Mouse (Mus musculus) lung, embryonic 14.5 days (tissue): Measurements from ENCODE around the gene Syt7. TPM values are rescaled to one million over a fixed set of nuclear protein-coding genes. Genes with fewer than 3 reads are reported as not detected.
A peak's percentile ranks its signal among the peaks of the same experiment; 100 is the strongest.

Experiments used
- ATAC-seq: fragments of 200-750 bp; cut with Nextera tagmentation; 2 replicates; pipeline ENCODE4 v1.8.0; 2017; ENCODE audit warnings: mild to moderate bottlenecking, moderate TSS enrichment, moderate library complexity; ENCODE audit not compliant: insufficient read depth
- DNase-seq: peaks from one replicate; pipeline ENCODE4 v3.0.0-alpha.2; 2015
- H3K27ac ChIP-seq: fragments of 300-500 bp; sonication (generic); 2 replicates; pipeline ENCODE4 v1.5.1; 2014; ENCODE audit warnings: low read depth, mild to moderate bottlenecking, moderate library complexity
- H3K27me3 ChIP-seq: fragments of 300-500 bp; sonication (generic); 2 replicates; pipeline ENCODE4 v1.6.1; 2014; ENCODE audit warnings: low read length, control low read depth; ENCODE audit not compliant: insufficient read depth
- H3K36me3 ChIP-seq: fragments of 300-500 bp; sonication (generic); 2 replicates; pipeline ENCODE4 v1.6.1; 2014; ENCODE audit warnings: control low read depth; ENCODE audit not compliant: insufficient read depth
- H3K4me1 ChIP-seq: fragments of 300-500 bp; sonication (generic); 2 replicates; pipeline ENCODE4 v1.6.1; 2014; ENCODE audit warnings: antibody characterized with exemption, control low read depth; ENCODE audit not compliant: insufficient read depth
- H3K4me2 ChIP-seq: fragments of 300-500 bp; sonication (generic); 2 replicates; pipeline ENCODE4 v1.6.1; 2014; ENCODE audit warnings: mild to moderate bottlenecking
- H3K4me3 ChIP-seq: fragments of 300-500 bp; sonication (generic); 2 replicates; pipeline ENCODE4 v1.5.1; 2014; ENCODE audit warnings: low read depth, low read length
- H3K9ac ChIP-seq: fragments of 300-500 bp; sonication (generic); 2 replicates; pipeline ENCODE4 v1.6.1; 2014
- H3K9me3 ChIP-seq: fragments of 300-500 bp; sonication (generic); 2 replicates; pipeline ENCODE4 v1.6.1; 2016; ENCODE audit warnings: low read depth, low read length, control low read depth
- CTCF ChIP-seq: IDR thresholded peaks from 2 replicates; pipeline ENCODE4 v1.5.1; 2016; ENCODE audit warnings: antibody characterized with exemption, low read depth
- WGBS: fragments of 180-500 bp; shearing (Covaris S2); extraction: QIAGEN DNeasy Blood & Tissue Kit; methylation state at CpG from one replicate; pipeline ENCODE4 v1.1.7; 2014; 5-methylcytosine and 5-hydroxymethylcytosine counted together
- polyA plus RNA-seq: library from polyadenylated mRNA; unstranded; fragments of >200 nt; fragmentation: Nextera tagmentation; extraction: Ambion mirVana; gene quantifications from 2 replicates; pipeline ENCODE4 v1.2.1, GENCODE M21; 2014

The Syt7 gene
- 3.3 and 4.7 TPM in 2 replicates for polyA plus RNA-seq

- Histone ChIP-seq H3K9ac (peak within 1 kb of the TSS; percentile 62), H3K27ac (no peak within 1 kb of the TSS), H3K36me3 (no peaks in the 10 kb centered on the region), H3K4me1 (peaks cover 4% of the 10 kb centered on the region; the same call in 1 of the 2 replicates), H3K4me3 (peak within 1 kb of the TSS; percentile 60), H3K27me3 (peaks cover 19% of the 10 kb centered on the region), H3K4me2 (peak within 1 kb of the TSS; percentile 86), H3K9me3 (no peaks in the 10 kb centered on the region)
- ATAC-seq (peak; percentile 89), DNase-seq (peak; percentile 99)
- peak; percentile 18; the same call in 1 of the 2 replicates for TF ChIP-seq CTCF
- WGBS, result under 1% methylated on average over 60 of the region's 78 CpGs
These were observed at the start of gene Syt7 for GRCm38 (mm10) chr19:10388615-10389313. Gene Syt7 (plus strand): TSS chr19:10389090.

- no peak overlapping the region for H3K27ac ChIP-seq
- H3K27me3 ChIP-seq, result no peaks in the 10 kb centered on the region
- H3K4me3 ChIP-seq, result no peak overlapping the region
- no peaks in the 10 kb centered on the region for H3K36me3 ChIP-seq
- TF ChIP-seq CTCF, result no peak
- ATAC-seq (no peak), DNase-seq (no peak)
- no peak overlapping the region for H3K9ac ChIP-seq
- 24% methylated on average over 5 of the region's 5 CpGs for WGBS
- no peaks in the 10 kb centered on the region for H3K9me3 ChIP-seq
- H3K4me1 ChIP-seq, result no peaks in the 10 kb centered on the region; the same call in 1 of the 2 replicates
- H3K4me2 ChIP-seq, result no peak overlapping the region
These were observed 49.6 kb upstream of the Syt7 start for GRCm38 (mm10) chr19:10339271-10339670.

- ATAC-seq (no peak), DNase-seq (peak; percentile 17)
- Histone ChIP-seq H3K36me3 (no peaks in the 10 kb centered on the region), H3K27ac (no peak overlapping the region), H3K27me3 (0 out of 2 replicates have a peak, but pooled peaks cover 3% of the 10 kb centered on the region), H3K4me1 (no peaks in the 10 kb centered on the region; the same call in 1 of the 2 replicates), H3K9ac (no peak overlapping the region), H3K9me3 (no peaks in the 10 kb centered on the region), H3K4me2 (no peak overlapping the region), H3K4me3 (no peak overlapping the region)
- 26% methylated on average over 5 of the region's 5 CpGs for WGBS
- no peak for TF ChIP-seq CTCF
These were observed 48.2 kb upstream of the Syt7 start for GRCm38 (mm10) chr19:10340661-10341060.

- no peak overlapping the region for H3K4me3 ChIP-seq
- H3K27ac ChIP-seq, result no peak overlapping the region
- WGBS, result 18% methylated on average over 11 of the region's 11 CpGs
- TF ChIP-seq CTCF, result peak; percentile 92
- no peaks in the 10 kb centered on the region; the same call in 1 of the 2 replicates for H3K4me1 ChIP-seq
- no peaks in the 10 kb centered on the region for H3K9me3 ChIP-seq
- H3K27me3 ChIP-seq, result 0 out of 2 replicates have a peak, but pooled peaks cover 4% of the 10 kb centered on the region
- peak; percentile 90 for DNase-seq
- H3K36me3 ChIP-seq, result no peaks in the 10 kb centered on the region
- H3K4me2 ChIP-seq, result no peak overlapping the region
- no peak for ATAC-seq
- H3K9ac ChIP-seq, result no peak overlapping the region
These were observed 47.7 kb upstream of the Syt7 start for GRCm38 (mm10) chr19:10341152-10341551.

GRCm38 (mm10) chr19:10341817-10342439, 47.0 kb upstream of the Syt7 start:
- H3K36me3 ChIP-seq, result no peaks in the 10 kb centered on the region
- no peak overlapping the region for H3K9ac ChIP-seq
- no peak overlapping the region for H3K27ac ChIP-seq
- TF ChIP-seq CTCF, result peak; percentile 15; the same call in 1 of the 2 replicates
- DNase-seq (peak; percentile 79), ATAC-seq (peak; percentile 47; the same call in 1 of the 2 replicates)
- no peaks in the 10 kb centered on the region; the same call in 1 of the 2 replicates for H3K4me1 ChIP-seq
- no peak overlapping the region for H3K4me3 ChIP-seq
- H3K4me2 ChIP-seq, result no peak overlapping the region
- 0 out of 2 replicates have a peak, but pooled peaks cover 4% of the 10 kb centered on the region for H3K27me3 ChIP-seq
- 41% methylated on average over 12 of the region's 12 CpGs for WGBS
- H3K9me3 ChIP-seq, result no peaks in the 10 kb centered on the region

- Histone ChIP-seq H3K9me3 (no peaks in the 10 kb centered on the region), H3K27ac (no peak overlapping the region), H3K4me3 (no peak overlapping the region), H3K4me1 (no peaks in the 10 kb centered on the region; the same call in 1 of the 2 replicates), H3K36me3 (no peaks in the 10 kb centered on the region), H3K4me2 (no peak overlapping the region), H3K27me3 (0 out of 2 replicates have a peak, but pooled peaks cover 4% of the 10 kb centered on the region), H3K9ac (no peak overlapping the region)
- 62% methylated on average over 10 of the region's 10 CpGs for WGBS
- no peak for ATAC-seq
- no peak for DNase-seq
- TF ChIP-seq CTCF, result no peak
These were observed 45.0 kb upstream of the Syt7 start for GRCm38 (mm10) chr19:10343866-10344265.

GRCm38 (mm10) chr19:10345696-10346095, 43.2 kb upstream of the Syt7 start:
- Histone ChIP-seq H3K9me3 (no peaks in the 10 kb centered on the region), H3K4me3 (no peak overlapping the region), H3K4me1 (no peaks in the 10 kb centered on the region; the same call in 1 of the 2 replicates), H3K36me3 (no peaks in the 10 kb centered on the region), H3K27ac (no peak overlapping the region), H3K9ac (no peak overlapping the region), H3K27me3 (0 out of 2 replicates have a peak, but pooled peaks cover 4% of the 10 kb centered on the region), H3K4me2 (no peak overlapping the region)
- TF ChIP-seq CTCF, result no peak
- no peak for DNase-seq
- ATAC-seq, result no peak
- WGBS, result 32% methylated on average over 12 of the region's 12 CpGs
